Mouse (Mus musculus) cerebellum, adult 11-12 months (tissue): Measurements from ENCODE around the gene Mmp24.

ENCODE experiments used
- DNase-seq: peaks from one replicate; pipeline ENCODE4 v3.0.0; 2022

Mmp24 gene

GRCm38 (mm10) chr2:155862573-155863300 lies 87.6 kb downstream of the Mmp24 start:
- no peak for DNase-seq

- DNase-seq = no peak
These were observed 88.2 kb downstream of the Mmp24 start for GRCm38 (mm10) chr2:155863301-155863867.
